Mouse (Mus musculus) thymus, postnatal 25 days (tissue): ENCODE data around the gene 4930519G04Rik.
"Not testable (repeated sequence)": the region's sequence is repeated elsewhere in the genome, so short reads cannot be mapped to it uniquely, and the experiment has no call there.

Source experiments
- DNase-seq: peaks from one replicate; pipeline ENCODE4 v3.0.0; 2022

4930519G04Rik gene

DNA sequence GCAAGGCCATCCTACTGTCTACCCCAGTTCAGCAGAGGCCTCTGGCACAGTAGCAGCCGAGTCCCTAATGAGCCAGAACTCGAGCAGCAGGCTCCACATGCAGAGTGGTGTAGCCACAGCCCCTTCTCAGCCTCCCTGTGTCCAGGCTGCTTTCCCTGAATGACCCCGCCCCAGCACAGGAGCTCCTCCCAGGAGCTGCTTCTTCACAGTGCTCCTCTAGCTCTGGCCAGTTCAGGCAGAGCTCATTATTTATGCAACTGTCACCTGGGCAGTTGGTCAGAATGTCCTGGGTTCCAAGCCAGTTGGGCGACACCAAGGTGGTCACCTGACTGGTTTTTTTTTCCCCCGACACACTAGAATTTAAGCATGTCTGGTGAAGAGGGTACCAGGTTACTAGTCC, at the start of gene 4930519G04Rik:
Gene 4930519G04Rik (plus strand): TSS at position 301 of the 400 bp plus-strand sequence.
- not testable (repeated sequence) for DNase-seq

DNA sequence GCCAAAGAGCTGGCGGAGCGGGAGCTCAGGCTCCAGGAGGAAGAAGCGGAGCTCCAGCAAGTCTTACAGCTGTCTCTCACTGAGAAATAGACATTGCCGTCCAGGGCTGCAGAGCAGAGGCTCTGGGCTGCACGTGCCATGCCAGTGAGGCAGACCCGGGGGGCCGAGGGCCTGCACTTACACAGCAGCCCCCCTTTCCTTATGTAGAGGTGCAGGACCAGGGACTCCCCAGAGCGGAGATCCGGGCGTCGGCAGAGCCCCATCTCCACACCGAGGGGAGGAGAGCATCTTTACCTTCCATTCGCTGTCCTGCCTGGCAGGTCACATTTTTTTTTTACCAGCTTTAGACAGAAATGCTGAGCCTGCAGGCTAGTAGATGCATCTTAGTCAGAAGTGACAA, 49.1 kb upstream of the 4930519G04Rik start:
- DNase-seq = no peak

DNA sequence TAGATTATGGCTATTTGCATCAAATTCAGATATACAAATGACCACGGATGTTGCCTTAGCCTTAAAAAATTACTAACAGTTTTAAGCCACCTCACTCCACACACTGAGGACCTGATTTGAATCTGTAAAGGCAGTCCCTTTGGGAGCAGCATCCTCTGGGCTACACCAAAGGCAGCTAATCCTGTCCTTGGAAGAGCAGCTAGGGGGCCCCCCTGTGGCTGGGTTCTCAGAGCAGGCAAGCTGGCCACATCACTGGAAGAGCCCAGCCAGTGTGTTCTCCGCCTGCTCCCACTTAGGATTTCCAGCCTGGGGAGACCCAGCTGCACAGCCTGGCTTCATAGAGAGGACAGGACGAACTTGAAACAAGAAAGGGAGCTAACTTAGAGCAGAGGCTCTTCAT, 48.5 kb upstream of the 4930519G04Rik start:
- peak; percentile 38 for DNase-seq

DNA sequence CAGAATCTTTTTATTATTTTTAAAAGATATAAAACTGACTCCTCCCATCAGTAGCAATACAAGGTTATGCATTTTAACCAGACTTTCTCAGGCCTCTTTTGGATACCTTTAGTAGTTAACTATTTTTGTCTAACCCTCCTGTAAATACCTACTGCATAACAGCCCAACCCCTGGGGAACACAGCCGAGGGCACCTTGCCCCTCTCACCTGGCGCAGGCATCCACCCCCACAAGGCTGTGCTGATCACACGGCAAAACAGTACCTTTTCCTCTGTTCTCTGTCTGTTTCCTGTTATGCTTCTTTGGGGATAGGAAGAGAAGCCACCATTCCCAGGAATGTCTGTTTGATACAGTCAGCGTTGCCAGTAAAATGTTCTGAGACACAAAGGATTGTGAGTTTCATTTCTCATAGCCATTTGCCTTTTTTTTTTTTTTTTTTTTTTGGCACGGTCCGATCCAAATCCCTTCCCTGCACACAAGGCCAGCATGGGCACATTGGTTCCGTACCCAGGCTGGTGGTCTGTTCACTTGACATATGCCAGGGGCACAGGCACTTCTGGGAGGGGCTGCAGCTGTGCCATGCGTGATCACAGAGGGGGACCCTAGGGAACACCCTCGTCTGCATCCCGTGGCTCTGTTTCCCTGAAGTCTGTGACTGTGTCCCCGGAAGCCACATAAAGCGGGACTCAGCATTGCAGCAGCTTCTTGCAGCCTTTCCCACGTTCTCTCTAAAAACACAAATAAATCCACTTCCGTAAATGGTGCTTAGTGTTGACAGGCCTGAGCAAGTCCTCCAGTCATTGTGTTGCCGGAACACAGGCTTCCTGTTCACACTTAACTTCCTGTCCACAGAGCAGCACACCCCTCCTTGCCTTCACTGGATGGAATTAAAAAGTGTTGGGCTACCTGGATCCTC, 47.8 kb upstream of the 4930519G04Rik start:
- peak; percentile 36 for DNase-seq

DNA sequence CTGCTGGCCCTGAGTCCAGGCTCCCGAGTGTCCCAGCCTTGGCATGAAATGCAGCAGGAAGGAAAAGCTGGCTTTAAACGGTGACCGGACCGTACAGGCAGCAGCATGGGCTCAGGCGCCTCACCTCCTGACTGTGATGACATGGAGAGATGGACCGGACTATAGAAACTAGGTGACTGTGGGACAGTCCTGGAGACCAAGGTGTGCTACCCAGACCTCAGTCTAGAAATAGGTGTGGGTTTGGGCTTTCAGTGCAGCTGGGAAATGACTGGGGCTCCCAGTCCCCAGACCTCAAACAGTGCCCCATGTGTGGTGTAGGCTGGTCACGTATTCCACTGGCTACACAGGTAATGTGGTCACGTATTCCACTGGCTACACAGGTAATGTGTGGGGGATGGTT, 46.8 kb upstream of the 4930519G04Rik start:
- DNase-seq = no peak

DNA sequence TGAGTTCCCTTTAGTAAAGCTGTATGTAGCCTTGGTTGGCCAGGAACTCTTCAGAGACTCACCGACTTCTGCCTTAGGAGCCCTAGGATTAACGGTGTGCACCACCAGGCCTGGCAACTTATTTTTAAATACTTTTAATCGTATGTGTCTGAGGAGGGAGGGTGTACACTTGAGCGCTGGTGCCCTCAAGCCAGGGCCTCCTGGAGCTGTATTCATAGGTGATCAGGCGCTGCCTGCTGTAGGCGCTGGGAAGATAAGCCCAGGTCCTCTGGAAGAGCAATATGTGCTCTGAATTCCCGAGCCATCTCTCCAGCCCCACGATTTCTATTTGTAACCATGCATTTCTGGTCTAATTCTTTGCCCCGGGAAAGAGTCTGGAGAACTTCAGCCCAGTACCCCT, 46.4 kb upstream of the 4930519G04Rik start:
- DNase-seq = no peak

DNA sequence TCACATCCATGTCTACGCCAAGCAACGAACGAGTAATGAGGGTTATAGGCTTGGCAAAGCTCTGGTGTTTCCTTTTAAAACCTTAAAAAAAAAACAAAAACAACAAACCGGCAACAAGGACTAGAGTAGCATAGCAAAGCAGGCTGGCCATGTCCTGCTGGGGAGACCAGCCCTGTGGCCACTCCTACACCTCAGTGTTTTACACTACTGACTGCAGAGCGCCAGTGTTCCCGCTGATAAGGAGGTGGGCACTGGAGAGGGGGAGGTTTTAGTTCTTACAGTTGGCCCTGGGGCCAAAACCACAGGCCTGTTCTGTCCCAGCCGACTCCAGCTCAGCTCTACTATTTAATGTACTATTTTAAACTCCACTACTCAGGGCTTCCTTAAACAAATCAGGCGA, 46.0 kb upstream of the 4930519G04Rik start:
- no peak for DNase-seq

DNA sequence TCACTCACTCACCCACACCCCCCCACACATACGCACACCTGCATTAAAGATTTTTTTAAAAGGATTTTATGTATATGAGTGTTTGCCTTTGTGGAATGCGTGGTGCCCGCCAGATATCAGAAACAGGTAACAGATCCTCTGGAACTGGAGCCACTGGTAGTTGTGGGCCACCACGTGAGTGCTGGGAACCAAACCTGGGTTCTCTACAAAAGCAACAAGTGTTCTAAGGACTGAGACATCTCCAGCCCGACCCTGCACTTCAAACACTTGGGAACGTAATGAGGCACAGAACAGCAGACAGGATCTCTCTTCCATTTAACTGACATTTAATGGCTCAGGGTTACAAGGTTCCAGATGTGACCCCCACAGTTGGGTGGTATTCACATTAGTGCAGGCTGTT, 45.6 kb upstream of the 4930519G04Rik start:
- no peak for DNase-seq

DNA sequence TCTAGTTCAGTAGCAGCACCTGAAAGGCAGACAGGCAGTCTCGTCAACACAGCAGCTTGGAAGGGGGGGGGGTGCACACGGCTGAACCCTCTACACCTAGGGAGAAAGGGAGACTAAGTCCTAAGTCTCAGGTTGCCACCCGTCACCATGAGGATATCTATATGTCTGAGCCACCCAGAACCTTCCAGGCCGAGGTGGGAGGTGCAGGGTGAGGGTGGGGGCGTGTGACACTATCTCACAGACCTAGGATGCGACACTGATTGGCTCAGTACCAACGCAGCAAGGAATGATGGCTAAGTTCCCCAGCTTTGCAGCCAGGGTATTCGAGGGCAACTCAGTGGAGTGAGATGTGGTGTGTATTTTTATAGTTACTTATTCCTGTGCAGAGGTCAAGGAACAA, 45.1 kb upstream of the 4930519G04Rik start:
- DNase-seq = no peak

DNA sequence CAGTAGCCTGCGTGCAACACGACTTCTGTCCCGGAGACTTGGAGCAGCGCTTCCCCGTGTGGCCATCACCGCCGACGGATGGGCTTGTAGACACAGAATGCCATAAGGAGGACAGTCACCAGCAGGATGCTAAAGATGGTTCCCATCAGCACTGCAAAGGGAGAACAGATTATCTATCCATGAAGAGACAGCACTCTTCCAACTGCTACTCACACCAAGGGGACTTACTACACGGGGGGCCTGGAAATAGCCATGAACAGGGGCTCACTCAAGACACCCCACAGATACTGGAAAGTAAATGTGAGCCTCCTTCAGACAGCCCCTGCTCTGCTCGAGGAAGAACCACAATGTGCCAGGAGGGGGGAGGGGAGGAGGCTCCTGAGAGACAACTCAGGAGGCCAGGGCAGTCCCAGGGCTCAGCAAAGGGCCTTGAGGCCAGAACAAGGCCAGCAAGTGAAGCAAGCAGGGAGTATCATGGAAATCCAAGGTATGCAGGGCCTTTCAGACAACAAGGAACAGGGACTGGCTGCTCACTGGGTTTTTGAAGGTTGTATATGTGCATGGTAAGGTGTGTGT, 44.2 kb upstream of the 4930519G04Rik start:
- no peak for DNase-seq

DNA sequence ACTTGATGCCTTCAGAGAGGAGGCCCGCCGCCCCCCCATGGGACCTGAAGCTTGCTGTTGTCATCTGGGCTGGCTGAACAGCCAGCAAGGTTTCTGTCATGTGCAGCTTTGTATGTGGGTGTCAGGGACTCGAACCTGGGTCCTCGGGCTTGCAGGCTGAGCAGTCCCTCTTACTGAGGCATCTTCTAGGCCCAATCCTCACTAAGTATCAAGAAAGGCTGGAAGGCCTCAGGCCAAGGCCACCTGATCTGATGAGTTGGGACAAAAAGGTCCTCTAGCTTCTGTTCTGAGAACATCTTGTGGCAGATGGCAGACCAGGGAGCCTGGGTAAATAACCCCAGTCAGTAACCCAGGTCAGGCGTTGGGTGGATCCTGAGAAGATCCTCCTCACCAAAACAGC, 43.6 kb upstream of the 4930519G04Rik start:
- no peak for DNase-seq

DNA sequence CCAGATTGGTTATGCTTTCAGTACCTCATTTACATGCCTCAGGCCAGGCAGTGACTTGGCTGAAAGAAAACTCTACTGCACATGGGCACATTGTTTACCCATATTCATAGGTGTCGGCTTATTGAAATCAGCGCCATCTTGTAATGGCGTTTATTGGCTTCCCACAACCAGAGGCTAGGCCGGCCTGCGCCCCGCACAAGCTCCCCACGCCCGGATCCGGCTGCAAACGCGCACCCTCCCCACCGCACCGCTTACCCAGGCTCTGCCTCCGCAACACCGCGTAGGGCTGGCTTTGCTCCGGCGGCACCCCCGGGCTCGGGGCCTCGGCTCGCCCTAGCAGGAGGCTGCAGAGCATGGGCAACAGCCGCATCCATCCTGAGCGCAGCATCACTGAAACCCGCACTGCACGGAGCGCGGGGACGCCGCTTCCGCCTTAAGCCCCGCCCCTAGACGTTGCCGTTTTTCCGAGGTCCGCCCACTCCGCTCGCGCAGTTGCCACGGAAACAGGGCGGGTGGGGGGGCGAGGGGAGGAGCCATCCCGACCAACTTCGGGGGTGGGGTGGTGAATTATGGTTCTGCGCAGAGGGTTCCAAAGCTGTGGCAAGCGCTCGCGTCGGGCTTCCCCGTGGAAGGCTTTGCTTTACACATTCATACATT, 39.8 kb upstream of the 4930519G04Rik start:
- DNase-seq = peak; percentile 86

DNA sequence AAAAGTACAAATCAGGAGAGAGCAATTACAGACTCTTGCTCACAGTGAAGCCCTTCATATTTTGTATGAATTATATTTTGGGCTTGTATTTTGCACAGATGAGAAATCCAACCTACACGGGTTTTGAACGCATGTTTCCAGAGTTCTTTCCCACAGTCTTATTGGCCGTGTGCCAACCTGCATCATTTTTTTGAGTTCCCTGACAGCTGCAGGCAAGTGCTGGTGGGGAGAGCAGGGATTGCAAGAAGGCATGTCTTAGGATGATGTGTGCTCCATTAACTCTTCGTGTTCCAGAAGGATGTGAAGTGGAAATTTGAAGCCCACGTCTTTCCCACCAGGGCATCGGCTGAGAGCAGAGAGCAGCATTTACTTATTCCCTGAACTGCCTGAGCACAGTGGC, 36.9 kb upstream of the 4930519G04Rik start:
- no peak for DNase-seq

DNA sequence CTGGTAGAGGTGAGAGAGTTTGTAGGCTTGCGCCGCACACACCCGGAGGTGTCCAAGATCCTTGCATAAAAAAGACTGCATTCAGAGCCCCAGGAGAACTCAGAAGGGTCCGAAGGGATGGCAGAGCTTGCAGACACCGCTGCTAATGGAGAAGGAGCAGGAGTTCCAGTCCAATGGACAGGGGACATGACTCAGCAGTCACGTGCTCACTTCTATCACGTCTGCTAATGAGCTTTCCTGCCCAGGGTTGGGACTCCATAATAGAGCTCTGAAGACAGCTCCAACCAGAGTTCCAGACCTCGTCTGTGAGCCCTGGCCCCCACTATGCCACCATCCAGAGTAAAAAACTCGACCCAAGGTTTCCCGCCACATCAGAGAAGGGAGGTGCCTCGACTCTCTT, 35.3 kb upstream of the 4930519G04Rik start:
- DNase-seq = no peak

DNA sequence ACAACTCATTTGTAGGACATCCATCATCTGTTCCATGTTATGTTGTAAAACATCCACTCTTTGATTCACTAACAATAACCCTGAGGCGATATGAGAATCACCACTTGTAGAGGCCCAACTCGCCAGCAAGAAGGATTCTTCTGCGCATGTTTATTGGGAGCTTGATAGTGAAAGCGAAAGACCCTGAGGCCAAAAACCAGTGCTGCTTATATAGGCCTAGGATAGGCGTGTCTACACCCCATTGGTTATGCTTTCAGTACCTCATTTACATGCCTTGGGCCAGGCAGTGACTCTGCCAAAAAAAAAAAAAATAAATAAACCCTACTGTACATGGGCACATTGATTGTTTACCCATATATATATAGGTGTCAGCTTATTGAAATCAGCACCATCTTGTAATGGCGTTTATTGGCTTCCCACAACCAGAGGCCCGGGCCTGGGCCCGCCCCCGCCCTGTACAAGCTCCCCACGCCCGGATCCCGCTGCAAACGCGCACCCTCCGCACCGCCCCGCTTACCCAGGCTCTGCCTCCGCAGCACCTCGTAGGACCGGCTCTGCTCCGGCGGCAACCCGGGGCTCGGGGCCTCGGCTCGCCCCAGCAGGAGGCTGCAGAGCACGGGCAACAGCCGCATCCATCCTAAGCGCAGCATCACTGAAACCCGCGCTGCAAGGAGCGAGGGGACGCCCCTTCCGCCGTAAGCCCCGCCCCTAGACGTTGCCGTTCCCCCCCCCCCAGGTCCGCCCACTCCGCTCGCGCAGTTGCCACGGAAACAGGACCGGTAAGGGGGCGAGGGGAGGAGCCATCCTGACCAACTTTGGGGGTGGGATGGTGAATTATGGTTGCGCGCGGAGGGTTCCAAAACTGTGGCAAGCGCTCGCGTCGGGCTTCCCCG, 30.4 kb upstream of the 4930519G04Rik start, which contains the start of gene 1500011B03Rik:
Gene 1500011B03Rik (minus strand): TSS at position 673 of the 893 bp plus-strand sequence.
- DNase-seq = peak; percentile 74

DNA sequence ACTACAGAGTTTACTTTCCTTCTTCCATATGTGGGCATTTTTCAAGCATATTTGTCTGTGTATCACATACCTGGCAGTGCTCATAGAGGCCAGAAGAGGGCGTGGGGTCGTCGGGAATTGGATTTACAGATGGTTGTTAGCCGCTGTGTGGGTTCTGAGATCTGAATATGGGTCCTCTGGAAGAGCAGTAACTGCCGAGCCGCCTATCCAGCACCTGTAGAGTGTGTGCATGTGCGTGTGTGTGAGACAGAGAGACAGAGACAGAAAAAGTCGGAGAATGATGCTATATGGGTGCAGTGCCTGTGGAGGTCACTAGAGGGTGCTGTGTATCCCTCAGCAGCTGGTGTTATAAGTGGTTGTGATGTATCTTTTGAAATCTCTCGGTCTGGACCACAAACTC, 29.3 kb upstream of the 4930519G04Rik start:
- peak; percentile 63 for DNase-seq

DNA sequence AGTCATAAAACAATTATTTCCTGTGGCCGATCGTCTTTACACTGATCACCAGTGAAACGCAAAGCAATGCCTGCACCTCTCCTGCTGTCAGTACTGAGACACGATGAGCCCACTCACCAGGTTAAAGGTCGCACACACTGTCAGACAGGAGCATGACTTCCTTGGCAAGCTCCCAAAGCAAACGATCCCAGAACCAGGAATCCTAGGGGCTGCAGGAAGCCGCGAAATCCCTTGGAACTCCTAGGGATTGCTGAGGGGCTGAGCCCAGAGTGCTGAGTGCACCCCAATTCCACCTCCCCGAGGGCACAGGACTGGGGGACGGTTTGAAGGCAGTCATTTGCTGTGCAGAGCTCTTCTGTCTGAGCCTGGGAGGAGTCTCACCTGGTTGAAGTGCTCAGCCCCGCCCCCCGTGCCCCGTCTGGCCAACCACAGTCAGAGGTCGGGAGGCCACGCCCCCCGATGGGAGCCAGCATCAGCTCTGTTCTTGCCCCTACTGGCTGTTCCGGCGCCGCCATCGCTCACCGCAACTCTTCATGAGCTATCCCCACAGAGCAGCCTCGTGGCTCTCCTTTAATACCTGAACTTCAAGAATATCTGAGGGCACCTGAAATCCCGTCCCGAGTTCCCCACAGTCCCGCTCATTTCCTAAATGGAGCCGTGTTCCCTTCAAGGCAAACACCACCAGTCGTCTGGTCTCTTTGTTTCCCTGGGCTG, 27.3 kb upstream of the 4930519G04Rik start:
- peak; percentile 87 for DNase-seq

DNA sequence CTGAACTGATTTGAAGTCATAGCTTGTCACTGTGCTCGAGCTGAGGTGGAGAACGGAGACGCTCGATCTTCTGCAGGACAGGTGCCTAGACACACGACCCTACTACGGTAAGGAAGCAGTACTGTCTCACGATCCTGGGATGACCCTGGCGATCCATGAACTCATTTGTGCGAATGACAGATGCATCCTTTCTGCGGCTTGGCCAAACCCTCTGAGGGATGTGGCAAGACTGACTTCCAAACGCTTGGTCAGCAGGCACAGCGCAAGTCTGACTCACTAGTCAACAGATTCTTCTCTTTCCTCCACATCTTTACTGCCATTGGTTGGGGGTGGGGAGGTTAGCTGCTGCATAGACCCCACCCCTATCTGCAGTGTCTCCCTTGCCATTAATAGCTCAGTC, 26.0 kb upstream of the 4930519G04Rik start:
- DNase-seq = no peak

DNA sequence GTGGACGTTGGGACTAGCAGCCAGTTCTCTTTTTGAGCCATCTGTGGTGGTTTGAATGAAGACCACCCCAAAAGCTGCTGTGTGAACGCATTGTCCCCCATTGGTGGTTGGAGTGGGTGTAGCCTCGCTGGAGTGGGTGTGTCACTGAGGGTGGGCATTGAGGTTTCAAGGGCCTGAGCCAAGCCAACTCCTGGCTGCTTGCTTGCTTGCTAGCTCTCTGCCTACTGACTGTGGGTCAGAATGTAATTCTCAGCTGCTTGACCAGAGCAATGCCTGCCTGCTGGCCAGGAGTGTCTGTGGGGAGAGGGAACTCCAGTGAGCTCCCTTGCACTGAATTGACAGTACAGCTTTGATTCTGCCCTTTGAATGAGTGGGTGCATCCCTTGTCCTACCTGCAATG, 23.7 kb upstream of the 4930519G04Rik start:
- DNase-seq = no peak

DNA sequence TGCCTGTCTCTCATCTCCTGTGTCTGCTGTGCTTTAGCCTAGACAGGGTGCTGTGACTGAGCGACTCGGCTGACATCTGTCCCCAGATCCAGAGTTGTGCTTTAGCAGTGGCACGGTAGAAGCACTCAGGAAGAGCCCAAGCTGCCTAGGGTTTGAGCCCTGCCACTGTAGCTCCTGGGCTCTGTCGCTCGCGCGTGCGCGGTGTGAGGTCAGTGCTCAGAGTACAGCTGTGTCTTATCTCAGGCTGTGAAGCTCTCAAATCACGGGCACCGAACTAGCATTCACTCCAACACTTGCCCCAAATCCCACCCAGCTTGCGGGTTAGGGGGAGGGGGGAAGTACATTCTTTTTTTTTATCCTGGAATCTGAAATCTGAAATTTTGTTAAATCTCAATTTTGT, 16.6 kb upstream of the 4930519G04Rik start:
- DNase-seq = no peak

DNA sequence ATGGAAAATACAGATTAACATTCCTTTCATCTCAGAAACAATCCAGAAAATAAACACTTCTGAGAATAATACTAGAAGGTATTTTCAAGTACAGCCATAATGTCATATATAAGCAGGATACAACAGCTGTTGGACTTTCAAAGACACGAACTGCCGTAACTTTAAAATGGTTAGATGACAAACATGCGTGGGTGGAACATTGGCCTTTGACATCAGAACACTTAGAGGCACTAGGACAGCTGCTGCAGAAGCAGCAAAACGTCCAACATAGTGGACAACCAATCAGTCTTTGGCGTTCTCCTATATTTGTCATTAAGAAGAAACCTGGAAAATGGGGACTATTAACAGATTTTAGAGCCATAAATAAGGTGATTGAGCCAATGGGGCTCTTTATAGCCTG, 13.0 kb upstream of the 4930519G04Rik start:
- DNase-seq = not testable (repeated sequence)

DNA sequence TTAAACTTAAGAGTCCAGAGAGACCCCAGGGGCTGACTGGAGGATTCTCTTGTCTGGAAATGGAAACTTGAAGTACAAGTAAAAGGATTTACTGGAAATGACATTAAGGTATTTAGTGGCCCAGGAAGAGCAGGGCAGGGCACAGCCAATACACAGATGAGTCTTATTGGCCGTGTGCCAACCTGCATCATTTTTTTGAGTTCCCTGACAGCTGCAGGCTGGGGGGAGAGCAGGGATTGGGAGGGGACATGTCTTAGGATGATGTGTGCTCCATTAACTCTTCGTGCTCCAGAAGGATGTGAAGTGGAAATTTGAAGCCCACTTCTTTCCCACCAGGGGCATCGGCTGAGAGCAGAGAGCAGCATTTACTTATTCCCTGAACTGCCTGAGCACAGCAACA, 11.3 kb upstream of the 4930519G04Rik start:
- not testable (repeated sequence) for DNase-seq
